Mouse (Mus musculus): Measurements from ENCODE around the gene Gkn2.
A peak's percentile ranks its signal among the peaks of the same experiment; 100 is the strongest.

The Gkn2 gene

GRCm38 (mm10) chr6:87399886-87400566 lies 26.9 kb downstream of the Gkn2 start:
- DNase-seq = no peak

- DNase-seq = no peak
Observed at GRCm38 (mm10) chr6:87401456-87401855, 28.3 kb downstream of the Gkn2 start.

GRCm38 (mm10) chr6:87412011-87412410 lies 38.9 kb downstream of the Gkn2 start:
- DNase-seq = no peak

GRCm38 (mm10) chr6:87422304-87422703 lies 49.1 kb downstream of the Gkn2 start:
- DNase-seq = no peak

- DNase-seq = peak; percentile 48
Observed at GRCm38 (mm10) chr6:87424037-87424816, 51.1 kb downstream of the Gkn2 start.

GRCm38 (mm10) chr6:87426954-87427353 lies 53.8 kb downstream of the Gkn2 start:
- DNase-seq = no peak

- no peak for DNase-seq
Observed at GRCm38 (mm10) chr6:87427616-87428015, 54.5 kb downstream of the Gkn2 start.

- DNase-seq = no peak
Observed at GRCm38 (mm10) chr6:87428487-87429044, 55.4 kb downstream of the Gkn2 start, which contains the start of gene Bmp10. Bmp10 (plus strand) TSS chr6:87428994.

All from kidney, adult 11 months (tissue).